Mouse (Mus musculus) kidney, embryonic 14.5 days (tissue): ENCODE results near the gene Gm11084. TPM values are rescaled to one million over a fixed set of nuclear protein-coding genes. Genes with fewer than 3 reads are reported as not detected.

Experiments used
- ATAC-seq: fragments of 200-750 bp; cut with Nextera tagmentation; 2 replicates; pipeline ENCODE4 v1.8.0; 2017; ENCODE audit warnings: moderate number of reproducible peaks, mild to moderate bottlenecking, moderate TSS enrichment, moderate library complexity; ENCODE audit not compliant: low FRiP score, low TSS enrichment
- H3K27ac ChIP-seq: fragments of 300-500 bp; sonication (generic); 2 replicates; pipeline ENCODE4 v1.5.1; 2014; ENCODE audit warnings: low read depth, mild to moderate bottlenecking, low read length, moderate library complexity, mixed read lengths
- H3K27me3 ChIP-seq: fragments of 300-500 bp; sonication (generic); 2 replicates; pipeline ENCODE4 v1.6.1; 2014; ENCODE audit warnings: mild to moderate bottlenecking, low read length; ENCODE audit not compliant: control insufficient read depth, insufficient read depth
- H3K36me3 ChIP-seq: fragments of 300-500 bp; sonication (generic); 2 replicates; pipeline ENCODE4 v1.6.1; 2014; ENCODE audit warnings: low read length, mixed read lengths; ENCODE audit not compliant: control insufficient read depth, insufficient read depth
- H3K4me1 ChIP-seq: fragments of 300-500 bp; sonication (generic); 2 replicates; pipeline ENCODE4 v1.6.1; 2014; ENCODE audit warnings: low read length, mixed read lengths; ENCODE audit not compliant: control insufficient read depth, insufficient read depth
- H3K4me2 ChIP-seq: fragments of 300-500 bp; sonication (generic); replicated peaks from 2 replicates; pipeline ENCODE4 v1.6.1; 2014; ENCODE audit warnings: low read depth, mild to moderate bottlenecking, low read length
- H3K4me3 ChIP-seq: fragments of 300-500 bp; sonication (generic); 2 replicates; pipeline ENCODE4 v1.5.1; 2014; ENCODE audit warnings: mild to moderate bottlenecking, low read length
- H3K9ac ChIP-seq: fragments of 300-500 bp; sonication (generic); 2 replicates; pipeline ENCODE4 v1.6.1; 2014; ENCODE audit warnings: low read depth, mild to moderate bottlenecking, low read length, moderate library complexity
- H3K9me3 ChIP-seq: fragments of 300-500 bp; sonication (generic); 2 replicates; pipeline ENCODE4 v1.6.1; 2016; ENCODE audit warnings: low read length; ENCODE audit not compliant: control insufficient read depth
- WGBS: fragments of 180-500 bp; shearing (Covaris S2); extraction: QIAGEN DNeasy Blood & Tissue Kit; methylation state at CpG from one replicate; pipeline ENCODE4 v1.1.7; 2014; 5-methylcytosine and 5-hydroxymethylcytosine counted together
- microRNA-seq: library from miRNA; unstranded; fragments of <30 nt; microRNA quantifications from one replicate; pipeline ENCODE4, GENCODE M21; 2016
- polyA plus RNA-seq: library from polyadenylated mRNA; unstranded; fragments of >200 nt; fragmentation: Nextera tagmentation; extraction: Ambion mirVana; gene quantifications from 2 replicates; pipeline ENCODE4 v1.2.1, GENCODE M21; 2014

Gm11084 gene
- polyA plus RNA-seq, 1 experiment from 2014 or later = not detected

- 84% methylated on average over 10 of the region's 10 CpGs for WGBS
- H3K36me3 ChIP-seq = no peaks in the 10 kb centered on the region
- H3K9me3 ChIP-seq = no peaks in the 10 kb centered on the region
- H3K4me3 ChIP-seq = no peak overlapping the region
- no peak overlapping the region for H3K9ac ChIP-seq
- H3K4me2 ChIP-seq = no peak overlapping the region
- H3K27ac ChIP-seq = no peak overlapping the region
- ATAC-seq = no peak
- H3K4me1 ChIP-seq = no peaks in the 10 kb centered on the region
- no peaks in the 10 kb centered on the region for H3K27me3 ChIP-seq
Observed at GRCm38 (mm10) chr2:72924981-72925380, 61.5 kb downstream of the Gm11084 start.

Small RNAs within 50 kb of the gene (microRNA-seq; reads per million reads assigned to microRNA genes)
- not detected for gene Gm25960

Other genes starting within 250 kb of the Gm11084 start
- 48.5 and 76.0 TPM in 2 replicates for gene Sp3, start 6.3 kb downstream of the Gm11084 start, polyA plus RNA-seq
- gene Ola1, start 232.2 kb upstream of the Gm11084 start, polyA plus RNA-seq = 96.6 and 96.7 TPM in 2 replicates